Mouse (Mus musculus): ENCODE measurements around the gene A530084C06Rik. TPM values are rescaled to one million over a fixed set of nuclear protein-coding genes. Genes with fewer than 3 reads are reported as not detected.

Gene A530084C06Rik
- polyA plus RNA-seq, 1 experiment from 2014 or later: not detected

DNA sequence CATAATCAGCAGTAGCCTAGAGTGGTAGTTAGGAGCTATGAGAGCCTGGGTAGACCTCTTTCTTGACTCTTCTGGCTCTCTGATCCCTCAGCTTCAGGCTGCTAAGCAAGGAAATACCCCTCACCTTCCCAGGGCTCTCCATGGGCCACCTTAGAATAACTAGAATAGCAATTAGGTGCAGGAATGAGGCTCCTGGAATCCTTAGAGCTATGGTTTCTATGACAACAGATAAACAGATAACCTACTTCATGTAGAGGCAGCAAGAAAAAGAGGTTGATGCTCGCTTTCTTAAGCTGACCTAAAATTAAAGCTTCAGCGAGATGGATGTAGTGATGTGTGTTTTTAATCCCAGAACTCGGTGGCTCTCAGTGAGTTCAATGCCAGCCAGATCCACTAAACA, 15.5 kb upstream of the A530084C06Rik start:
- Histone ChIP-seq H3K4me2 (no peak overlapping the region), H3K27me3 (ENCODE audit: control insufficient read depth, insufficient read depth, low read length) (peaks cover 27% of the 10 kb centered on the region)

DNA sequence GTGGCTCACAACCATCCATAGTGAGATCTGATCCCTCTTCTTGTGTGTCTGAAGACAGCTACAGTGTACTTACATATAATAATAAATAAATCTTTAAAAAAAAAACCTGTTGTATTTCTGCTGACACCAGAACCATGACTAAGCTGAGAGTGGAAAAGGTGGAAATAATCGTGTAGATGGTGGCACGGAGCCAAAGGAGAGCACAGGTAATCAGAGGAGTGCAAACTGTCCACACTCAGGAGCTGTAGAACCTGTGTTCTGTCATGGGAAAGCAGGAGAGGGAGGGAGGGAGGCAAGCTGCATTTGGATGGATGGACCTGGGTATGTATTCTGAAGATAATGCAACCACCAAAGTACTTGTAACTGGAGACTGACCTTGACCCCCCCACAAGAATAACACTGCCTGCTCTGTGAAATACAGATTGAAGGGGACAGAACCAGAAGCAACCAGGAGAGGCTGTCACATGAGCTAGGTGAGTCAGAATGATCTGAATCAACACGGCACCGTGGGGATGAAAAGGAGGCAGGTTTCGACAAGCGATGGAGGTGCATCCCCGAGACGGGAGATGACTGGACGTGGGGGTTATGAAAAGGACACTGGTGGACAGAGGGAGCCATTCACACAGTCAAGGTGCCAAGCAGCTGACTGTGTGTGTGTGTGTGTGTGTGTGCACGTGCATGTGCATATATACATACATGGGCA, 13.8 kb upstream of the A530084C06Rik start:
- Histone ChIP-seq H3K27ac (ENCODE audit: low read depth, low read length) (no peak overlapping the region), H3K4me2 (no peak overlapping the region), H3K4me3 (ENCODE audit: low read depth, low read length) (no peak overlapping the region), H3K9ac (ENCODE audit: low read depth, low read length) (no peak overlapping the region), H3K9me3 (replicated peaks; ENCODE audit: control insufficient read depth, low read length) (no peaks in the 10 kb centered on the region), H3K36me3 (ENCODE audit: control insufficient read depth, insufficient read depth, low read length) (no peaks in the 10 kb centered on the region), H3K4me1 (ENCODE audit: control insufficient read depth, insufficient read depth, low read length) (no peaks in the 10 kb centered on the region), H3K27me3 (ENCODE audit: control insufficient read depth, insufficient read depth, low read length) (peaks cover 22% of the 10 kb centered on the region)
- ATAC-seq (replicated peaks; ENCODE audit: insufficient number of reproducible peaks, low FRiP score, low TSS enrichment): no peak
- WGBS (ENCODE audit: insufficient replicate concordance): 77% methylated on average over 10 of the region's 10 CpGs

More for the DNA sequence above, 15.5 kb upstream of the A530084C06Rik start:
- H3K9me3 ChIP-seq (replicated peaks; ENCODE audit: control insufficient read depth, low read length): no peaks in the 10 kb centered on the region
- no peak overlapping the region for H3K9ac ChIP-seq (ENCODE audit: low read depth, low read length)
- 69% methylated on average over 3 of the region's 3 CpGs for WGBS (ENCODE audit: insufficient replicate concordance)
- no peak overlapping the region for H3K4me3 ChIP-seq (ENCODE audit: low read depth, low read length)
- H3K4me1 ChIP-seq (ENCODE audit: control insufficient read depth, insufficient read depth, low read length): no peaks in the 10 kb centered on the region
- H3K36me3 ChIP-seq (ENCODE audit: control insufficient read depth, insufficient read depth, low read length): no peaks in the 10 kb centered on the region
- H3K27ac ChIP-seq (ENCODE audit: low read depth, low read length): no peak overlapping the region
- no peak for ATAC-seq (replicated peaks; ENCODE audit: insufficient number of reproducible peaks, low FRiP score, low TSS enrichment)

GRCm38 (mm10) chr13:31567617-31568294, 8.6 kb upstream of the A530084C06Rik start:
- 67% methylated on average over 6 of the region's 6 CpGs for WGBS (ENCODE audit: insufficient replicate concordance)
- H3K9me3 ChIP-seq (replicated peaks; ENCODE audit: control insufficient read depth, low read length): no peaks in the 10 kb centered on the region
- no peak overlapping the region for H3K27ac ChIP-seq (ENCODE audit: low read depth, low read length)
- H3K4me1 ChIP-seq (ENCODE audit: control insufficient read depth, insufficient read depth, low read length): peaks cover 18% of the 10 kb centered on the region
- H3K4me3 ChIP-seq (ENCODE audit: low read depth, low read length): no peak overlapping the region
- H3K4me2 ChIP-seq: no peak overlapping the region
- no peak for ATAC-seq (replicated peaks; ENCODE audit: insufficient number of reproducible peaks, low FRiP score, low TSS enrichment)
- peaks cover 31% of the 10 kb centered on the region for H3K27me3 ChIP-seq (ENCODE audit: control insufficient read depth, insufficient read depth, low read length)
- no peak overlapping the region for H3K9ac ChIP-seq (ENCODE audit: low read depth, low read length)
- no peaks in the 10 kb centered on the region for H3K36me3 ChIP-seq (ENCODE audit: control insufficient read depth, insufficient read depth, low read length)

DNA sequence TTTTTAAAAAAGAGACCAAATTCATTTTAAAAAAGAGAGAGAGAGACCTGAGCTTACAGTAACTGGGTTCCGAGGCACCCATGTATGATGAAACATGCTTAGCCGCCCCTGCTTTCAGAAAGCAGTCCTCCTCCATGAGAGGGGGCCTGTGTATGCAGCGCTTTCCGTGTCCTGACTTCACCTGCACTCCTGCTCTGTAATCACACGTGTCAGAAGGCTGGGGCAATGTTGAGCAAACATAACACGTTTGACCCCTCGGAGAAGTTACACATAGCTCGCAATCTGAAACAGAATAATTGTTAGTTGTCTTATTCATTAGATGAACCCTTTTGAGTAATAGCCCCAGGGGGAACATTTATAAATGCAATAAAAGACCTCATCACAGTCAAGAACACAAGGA, 8.0 kb upstream of the A530084C06Rik start:
- Histone ChIP-seq H3K4me1 (ENCODE audit: control insufficient read depth, insufficient read depth, low read length) (peaks cover 18% of the 10 kb centered on the region), H3K4me2 (no peak overlapping the region), H3K4me3 (ENCODE audit: low read depth, low read length) (no peak overlapping the region), H3K9me3 (replicated peaks; ENCODE audit: control insufficient read depth, low read length) (no peaks in the 10 kb centered on the region), H3K9ac (ENCODE audit: low read depth, low read length) (no peak overlapping the region), H3K27me3 (ENCODE audit: control insufficient read depth, insufficient read depth, low read length) (peaks cover 38% of the 10 kb centered on the region), H3K36me3 (ENCODE audit: control insufficient read depth, insufficient read depth, low read length) (no peaks in the 10 kb centered on the region), H3K27ac (ENCODE audit: low read depth, low read length) (no peak overlapping the region)
- ATAC-seq (replicated peaks; ENCODE audit: insufficient number of reproducible peaks, low FRiP score, low TSS enrichment): no peak
- WGBS (ENCODE audit: insufficient replicate concordance): 67% methylated on average over 8 of the region's 8 CpGs

GRCm38 (mm10) chr13:31564394-31564793, 5.3 kb upstream of the A530084C06Rik start:
- Histone ChIP-seq H3K9ac (ENCODE audit: low read depth, low read length) (no peak overlapping the region), H3K9me3 (replicated peaks; ENCODE audit: control insufficient read depth, low read length) (no peaks in the 10 kb centered on the region), H3K4me3 (ENCODE audit: low read depth, low read length) (no peak overlapping the region), H3K27me3 (ENCODE audit: control insufficient read depth, insufficient read depth, low read length) (peaks cover 54% of the 10 kb centered on the region), H3K4me2 (no peak overlapping the region), H3K27ac (ENCODE audit: low read depth, low read length) (no peak overlapping the region), H3K36me3 (ENCODE audit: control insufficient read depth, insufficient read depth, low read length) (no peaks in the 10 kb centered on the region), H3K4me1 (ENCODE audit: control insufficient read depth, insufficient read depth, low read length) (peaks cover 23% of the 10 kb centered on the region)
- ATAC-seq (replicated peaks; ENCODE audit: insufficient number of reproducible peaks, low FRiP score, low TSS enrichment): no peak
- 44% methylated on average over 6 of the region's 6 CpGs for WGBS (ENCODE audit: insufficient replicate concordance)

GRCm38 (mm10) chr13:31559419-31560144, 449 bp upstream of the A530084C06Rik start:
- Histone ChIP-seq H3K4me1 (ENCODE audit: control insufficient read depth, insufficient read depth, low read length) (peaks cover 13% of the 10 kb centered on the region), H3K9me3 (replicated peaks; ENCODE audit: control insufficient read depth, low read length) (no peaks in the 10 kb centered on the region), H3K27ac (ENCODE audit: low read depth, low read length) (no peak overlapping the region), H3K4me3 (ENCODE audit: low read depth, low read length) (peak overlapping the region; percentile 70), H3K27me3 (ENCODE audit: control insufficient read depth, insufficient read depth, low read length) (peaks cover 91% of the 10 kb centered on the region), H3K9ac (ENCODE audit: low read depth, low read length) (0 out of 2 replicates have a peak overlapping the region, but pooled peaks have one; percentile 34), H3K36me3 (ENCODE audit: control insufficient read depth, insufficient read depth, low read length) (no peaks in the 10 kb centered on the region), H3K4me2 (peak overlapping the region; percentile 99)
- ATAC-seq (replicated peaks; ENCODE audit: insufficient number of reproducible peaks, low FRiP score, low TSS enrichment): peak; percentile 51
- WGBS (ENCODE audit: insufficient replicate concordance): under 1% methylated on average over 92 of the region's 92 CpGs

DNA sequence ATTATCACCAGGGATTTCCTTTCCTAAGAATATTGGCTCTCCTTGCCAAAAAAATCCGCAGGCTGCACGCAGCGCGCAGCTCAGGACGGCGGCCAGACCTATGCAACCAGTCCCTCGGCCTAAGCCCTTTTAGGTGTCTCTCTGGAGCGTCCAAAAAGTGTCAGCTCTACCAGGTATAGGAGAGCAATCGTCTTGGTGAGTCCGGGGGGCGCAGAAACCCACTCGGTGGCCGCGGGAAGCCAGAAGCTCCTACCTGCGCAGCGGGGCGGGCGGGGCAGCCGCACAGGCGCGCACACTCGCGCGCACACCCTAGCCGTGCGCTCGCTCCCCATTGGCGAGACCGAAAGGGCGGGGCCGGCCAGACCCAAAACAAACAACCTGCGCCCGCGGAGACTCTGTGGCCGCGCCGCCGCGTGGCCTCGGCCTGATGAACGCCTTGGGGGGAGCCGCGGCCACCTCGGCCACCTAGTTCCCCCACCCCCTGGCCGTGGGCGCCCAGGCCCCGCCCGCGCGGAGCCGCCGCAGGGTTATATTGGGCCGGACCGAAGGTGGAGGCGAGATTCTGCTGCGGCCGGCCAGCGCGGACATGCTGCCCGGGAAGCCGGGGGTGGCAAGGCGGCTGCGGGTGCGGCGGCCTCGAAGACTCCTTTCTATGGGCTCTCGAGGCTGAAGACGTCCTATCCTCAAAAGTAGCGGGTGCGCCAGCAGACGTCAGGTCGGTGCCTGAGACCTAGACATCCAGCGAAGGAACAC, 1.2 kb downstream of the A530084C06Rik start:
- Histone ChIP-seq H3K9me3 (replicated peaks; ENCODE audit: control insufficient read depth, low read length) (no peaks in the 10 kb centered on the region), H3K27ac (ENCODE audit: low read depth, low read length) (no peak overlapping the region), H3K36me3 (ENCODE audit: control insufficient read depth, insufficient read depth, low read length) (no peaks in the 10 kb centered on the region), H3K4me3 (ENCODE audit: low read depth, low read length) (peak overlapping the region; percentile 70), H3K4me1 (ENCODE audit: control insufficient read depth, insufficient read depth, low read length) (peaks cover 13% of the 10 kb centered on the region), H3K27me3 (ENCODE audit: control insufficient read depth, insufficient read depth, low read length) (peaks cover 89% of the 10 kb centered on the region), H3K4me2 (peak overlapping the region; percentile 99), H3K9ac (ENCODE audit: low read depth, low read length) (0 out of 2 replicates have a peak overlapping the region, but pooled peaks have one; percentile 16)
- WGBS (ENCODE audit: insufficient replicate concordance): under 1% methylated on average over 66 of the region's 73 CpGs
- ATAC-seq (replicated peaks; ENCODE audit: insufficient number of reproducible peaks, low FRiP score, low TSS enrichment): 0 out of 2 replicates have a peak, but pooled peaks have one; percentile 23
